Mouse (Mus musculus) neutrophil, adult 83 days (primary cell): Measurements from ENCODE around the gene Synm. TPM values are rescaled to one million over a fixed set of nuclear protein-coding genes. Genes with fewer than 3 reads are reported as not detected.

Experiments
- total RNA-seq, 2 experiments: library from RNA; stranded (reverse); gene quantifications; one replicate each; pipeline ENCODE4 v1.2.4; 2023

Synm gene
- total RNA-seq = under 1 TPM; 0.18 to 0.20 TPM

GRCm38 (mm10) chr7:67759629-67759995 is at the start of gene Synm:
Gene Synm (minus strand): TSS chr7:67759742.

Other genes with a start within 250 kb of the Synm start
- gene Lrrc28, start 114.5 kb downstream of the Synm start, total RNA-seq = 10 to 100 TPM; 17.7 to 28.3 TPM
- gene Ttc23, start 112.3 kb downstream of the Synm start, total RNA-seq = 1 to 10 TPM; 1.3 to 1.6 TPM
- gene Igf1r, start 193.1 kb upstream of the Synm start, total RNA-seq = 100 to 1,000 TPM; 132 to 163 TPM